Mouse (Mus musculus) erythroblast, adult 5-6 weeks (primary cell): ENCODE data around the gene Olfr700. TPM values are rescaled to one million over a fixed set of nuclear protein-coding genes. Genes with fewer than 3 reads are reported as not detected.
"Not testable (repeated sequence)": the region's sequence is repeated elsewhere in the genome, so short reads cannot be mapped to it uniquely, and the experiment has no call there.

Experiments used
- ATAC-seq: replicated peaks from 2 replicates; pipeline ENCODE4 v1.8.0; 2016; ENCODE audit warnings: moderate number of reproducible peaks, mild to moderate bottlenecking, moderate TSS enrichment, inconsistent platforms; ENCODE audit not compliant: poor library complexity, low FRiP score, severe bottlenecking
- total RNA-seq, 2 experiments: library from RNA; stranded (forward) in 1 of 2; stranded (reverse) in 1 of 2; fragments of 150-400 nt in 1 of 2; fragments of 200-764, 138-1000 nt in 1 of 2; gene quantifications; 2 replicates each; pipeline versions ENCODE4 v1.2.3 to v1.2.4; 2015 to 2017; ENCODE audit warnings: low replicate concordance in 2 of 2

Gene Olfr700
- total RNA-seq (2015; ENCODE audit: low replicate concordance) = not detected in 2 replicates
- total RNA-seq (2017; ENCODE audit: low replicate concordance) = not detected in 2 replicates

GRCm38 (mm10) chr7:106808734-106809133, at the start of gene Olfr700:
Gene Olfr700, minus strand, starts transcription at chr7:106808834.
- ATAC-seq = no peak

- ATAC-seq = no peak
Observed at GRCm38 (mm10) chr7:106843060-106843459, 34.4 kb upstream of the Olfr700 start, which contains the start of gene Olfr703. Gene Olfr703, plus strand, starts transcription at chr7:106843360.

- no peak for ATAC-seq
Observed at GRCm38 (mm10) chr7:106833793-106834192, 25.2 kb upstream of the Olfr700 start, which contains the start of gene Olfr702. Gene Olfr702, minus strand, starts transcription at chr7:106833893.

GRCm38 (mm10) chr7:106818414-106818813, 9.8 kb upstream of the Olfr700 start:
- no peak for ATAC-seq

- no peak for ATAC-seq
Observed at GRCm38 (mm10) chr7:106815775-106816174, 7.1 kb upstream of the Olfr700 start.

- ATAC-seq = no peak
Observed at GRCm38 (mm10) chr7:106813829-106814228, 5.2 kb upstream of the Olfr700 start, which contains the start of gene Olfr701. Gene Olfr701, plus strand, starts transcription at chr7:106814129.

- ATAC-seq = no peak
Observed at GRCm38 (mm10) chr7:106793098-106793497, 15.5 kb downstream of the Olfr700 start, which contains the start of gene Olfr699. Gene Olfr699, minus strand, starts transcription at chr7:106793198.

GRCm38 (mm10) chr7:106788330-106788729, 20.3 kb downstream of the Olfr700 start:
- ATAC-seq = no peak

- not testable (repeated sequence) for ATAC-seq
Observed at GRCm38 (mm10) chr7:106761008-106761407, 47.6 kb downstream of the Olfr700 start.

GRCm38 (mm10) chr7:106758800-106759199, 49.8 kb downstream of the Olfr700 start:
- no peak for ATAC-seq

Other genes with a start within 250 kb of the Olfr700 start
- gene Olfr693, start 128.2 kb downstream of the Olfr700 start, total RNA-seq (2015; ENCODE audit: low replicate concordance) = not detected in 2 replicates
- 0.14 TPM in 1 of 2 replicates, not detected in the other for gene Olfr693, start 128.2 kb downstream of the Olfr700 start, total RNA-seq (2017; ENCODE audit: low replicate concordance)
- not detected in 2 replicates for gene Olfr694, start 117.0 kb downstream of the Olfr700 start, total RNA-seq (2015; ENCODE audit: low replicate concordance)
- not detected in 2 replicates for gene Olfr694, start 117.0 kb downstream of the Olfr700 start, total RNA-seq (2017; ENCODE audit: low replicate concordance)
- gene Olfr695, start 92.4 kb downstream of the Olfr700 start, total RNA-seq (2015; ENCODE audit: low replicate concordance) = not detected in 2 replicates
- not detected in 2 replicates for gene Olfr695, start 92.4 kb downstream of the Olfr700 start, total RNA-seq (2017; ENCODE audit: low replicate concordance)
- gene Olfr697, start 66.4 kb downstream of the Olfr700 start, total RNA-seq (2015; ENCODE audit: low replicate concordance) = not detected in 2 replicates
- not detected in 2 replicates for gene Olfr697, start 66.4 kb downstream of the Olfr700 start, total RNA-seq (2017; ENCODE audit: low replicate concordance)
- gene Olfr698, start 53.4 kb downstream of the Olfr700 start, total RNA-seq (2015; ENCODE audit: low replicate concordance) = not detected in 2 replicates
- gene Olfr698, start 53.4 kb downstream of the Olfr700 start, total RNA-seq (2017; ENCODE audit: low replicate concordance) = not detected in 2 replicates
- not detected in 2 replicates for gene Olfr699, start 15.6 kb downstream of the Olfr700 start, total RNA-seq (2015; ENCODE audit: low replicate concordance)
- gene Olfr699, start 15.6 kb downstream of the Olfr700 start, total RNA-seq (2017; ENCODE audit: low replicate concordance) = not detected in 2 replicates
- not detected in 2 replicates for gene Olfr701, start 5.3 kb upstream of the Olfr700 start, total RNA-seq (2015; ENCODE audit: low replicate concordance)
- gene Olfr701, start 5.3 kb upstream of the Olfr700 start, total RNA-seq (2017; ENCODE audit: low replicate concordance) = 0.28 TPM in 1 of 2 replicates, not detected in the other
- not detected in 2 replicates for gene Olfr702, start 25.1 kb upstream of the Olfr700 start, total RNA-seq (2015; ENCODE audit: low replicate concordance)
- gene Olfr702, start 25.1 kb upstream of the Olfr700 start, total RNA-seq (2017; ENCODE audit: low replicate concordance) = not detected in 2 replicates
- gene Olfr703, start 34.5 kb upstream of the Olfr700 start, total RNA-seq (2015; ENCODE audit: low replicate concordance) = not detected in 2 replicates
- gene Olfr703, start 34.5 kb upstream of the Olfr700 start, total RNA-seq (2017; ENCODE audit: low replicate concordance) = not detected in 2 replicates
- not detected in 2 replicates for gene Olfr704, start 54.4 kb upstream of the Olfr700 start, total RNA-seq (2015; ENCODE audit: low replicate concordance)
- not detected in 2 replicates for gene Olfr704, start 54.4 kb upstream of the Olfr700 start, total RNA-seq (2017; ENCODE audit: low replicate concordance)
- gene Olfr705, start 68.1 kb upstream of the Olfr700 start, total RNA-seq (2015; ENCODE audit: low replicate concordance) = not detected in 2 replicates
- gene Olfr705, start 68.1 kb upstream of the Olfr700 start, total RNA-seq (2017; ENCODE audit: low replicate concordance) = not detected in 2 replicates
- gene Olfr706, start 79.3 kb upstream of the Olfr700 start, total RNA-seq (2015; ENCODE audit: low replicate concordance) = not detected in 2 replicates
- 0.14 TPM in 1 of 2 replicates, not detected in the other for gene Olfr706, start 79.3 kb upstream of the Olfr700 start, total RNA-seq (2017; ENCODE audit: low replicate concordance)
- gene Olfr707, start 92.4 kb upstream of the Olfr700 start, total RNA-seq (2015; ENCODE audit: low replicate concordance) = not detected in 2 replicates
- gene Olfr707, start 92.4 kb upstream of the Olfr700 start, total RNA-seq (2017; ENCODE audit: low replicate concordance) = not detected in 2 replicates
- gene Olfr1532-ps1, start 99.2 kb upstream of the Olfr700 start, total RNA-seq (2015; ENCODE audit: low replicate concordance) = not detected in 2 replicates
- gene Olfr1532-ps1, start 99.2 kb upstream of the Olfr700 start, total RNA-seq (2017; ENCODE audit: low replicate concordance) = not detected in 2 replicates
- gene Olfr709-ps1, start 123.4 kb upstream of the Olfr700 start, total RNA-seq (2015; ENCODE audit: low replicate concordance) = not detected in 2 replicates
- not detected in 2 replicates for gene Olfr709-ps1, start 123.4 kb upstream of the Olfr700 start, total RNA-seq (2017; ENCODE audit: low replicate concordance)
- not detected in 2 replicates for gene Olfr710, start 139.5 kb upstream of the Olfr700 start, total RNA-seq (2015; ENCODE audit: low replicate concordance)
- gene Olfr710, start 139.5 kb upstream of the Olfr700 start, total RNA-seq (2017; ENCODE audit: low replicate concordance) = not detected in 2 replicates
- gene Olfr6, start 155.1 kb upstream of the Olfr700 start, total RNA-seq (2015; ENCODE audit: low replicate concordance) = not detected in 2 replicates
- gene Olfr6, start 155.1 kb upstream of the Olfr700 start, total RNA-seq (2017; ENCODE audit: low replicate concordance) = not detected in 2 replicates
- not detected in 2 replicates for gene Olfr711, start 166.6 kb upstream of the Olfr700 start, total RNA-seq (2015; ENCODE audit: low replicate concordance)
- gene Olfr711, start 166.6 kb upstream of the Olfr700 start, total RNA-seq (2017; ENCODE audit: low replicate concordance) = not detected in 2 replicates
- gene Olfr2, start 197.2 kb upstream of the Olfr700 start, total RNA-seq (2015; ENCODE audit: low replicate concordance) = not detected in 2 replicates
- gene Olfr2, start 197.2 kb upstream of the Olfr700 start, total RNA-seq (2017; ENCODE audit: low replicate concordance) = not detected in 2 replicates
- not detected in 2 replicates for gene Olfr713, start 222.3 kb upstream of the Olfr700 start, total RNA-seq (2015; ENCODE audit: low replicate concordance)
- not detected in 2 replicates for gene Olfr713, start 222.3 kb upstream of the Olfr700 start, total RNA-seq (2017; ENCODE audit: low replicate concordance)